Mouse (Mus musculus) common myeloid progenitor, adult 5-6 weeks (primary cell): ENCODE data around the gene Klhl3. TPM values are rescaled to one million over a fixed set of nuclear protein-coding genes. Genes with fewer than 3 reads are reported as not detected.
"Not testable (repeated sequence)": the region's sequence is repeated elsewhere in the genome, so short reads cannot be mapped to it uniquely, and the experiment has no call there.

ENCODE experiments used
- ATAC-seq: replicated peaks from 2 replicates; pipeline ENCODE4 v1.8.0; 2016; ENCODE audit warnings: low read depth, mild to moderate bottlenecking, moderate TSS enrichment, inconsistent platforms; ENCODE audit not compliant: poor library complexity, severe bottlenecking
- total RNA-seq: library from RNA; stranded (forward); fragments of 200-1000, 187-1606 nt; gene quantifications from 2 replicates; pipeline ENCODE4 v1.2.3, GENCODE M21; 2017

Klhl3 gene
- 1.9 TPM in 2 replicates for total RNA-seq

- peak; percentile 59 for ATAC-seq
Observed at GRCm38 (mm10) chr13:58113061-58113900, at the start of gene Klhl3. TSS of gene Klhl3 (minus strand) at chr13:58113592.

DNA sequence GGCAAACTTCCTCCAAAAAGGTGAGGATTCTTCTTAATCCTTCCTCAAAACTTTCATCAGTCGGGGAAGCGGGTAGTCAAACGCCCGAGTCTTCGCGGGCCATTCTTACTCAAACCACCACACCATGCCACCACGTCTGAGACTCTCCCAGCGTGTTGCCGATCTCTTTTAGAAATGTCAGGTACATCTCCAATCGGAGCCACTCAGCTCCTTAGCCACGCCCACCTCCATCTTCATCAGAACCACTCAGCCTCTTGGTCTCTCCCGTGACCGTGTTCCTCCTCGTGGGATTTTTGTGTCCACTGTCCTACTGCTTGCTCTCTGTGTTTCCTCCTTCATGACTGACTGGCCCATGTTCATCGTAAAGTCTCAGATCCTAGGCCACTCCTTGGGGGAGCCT is 47.4 kb upstream of the Klhl3 start:
- ATAC-seq, result no peak

DNA sequence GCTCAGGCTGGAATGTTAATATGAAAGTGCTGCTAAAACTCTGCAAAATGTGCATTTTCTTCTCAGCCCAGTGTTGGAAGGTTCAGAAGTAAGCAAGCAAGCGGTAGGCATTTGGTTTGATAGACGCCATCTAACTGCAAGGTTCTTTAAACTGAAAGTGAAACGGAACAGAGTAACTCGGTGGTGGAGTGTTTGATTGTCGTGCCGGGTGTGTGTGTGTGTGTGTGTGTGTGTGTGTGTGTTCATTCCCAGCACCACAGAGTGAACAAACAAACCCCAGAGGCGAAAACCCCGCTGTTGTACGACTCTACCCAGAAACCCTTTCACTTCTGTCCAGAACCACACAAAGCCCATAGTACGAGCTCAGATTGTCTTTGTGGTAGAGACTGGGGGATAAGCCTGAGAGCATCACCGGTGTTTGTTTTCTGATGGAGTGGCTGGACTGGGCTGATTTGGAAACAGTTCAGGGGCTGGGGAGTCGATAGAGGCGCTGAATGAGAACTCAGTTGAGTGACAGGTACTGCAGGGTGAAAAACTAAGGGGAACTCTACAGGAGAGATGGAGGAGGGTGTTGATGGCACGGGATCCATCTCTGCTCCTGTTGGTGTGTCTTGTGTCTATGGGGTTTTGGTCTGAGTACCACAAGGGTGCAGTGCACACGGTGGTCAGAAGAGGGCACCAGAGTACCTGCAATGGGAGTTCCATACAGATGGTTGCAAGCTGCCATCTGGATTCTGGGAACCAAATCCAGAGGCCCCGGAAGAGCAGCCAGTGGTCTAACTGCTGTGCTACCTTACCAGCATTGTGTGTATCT is 44.9 kb upstream of the Klhl3 start:
- peak; percentile 77 for ATAC-seq

DNA sequence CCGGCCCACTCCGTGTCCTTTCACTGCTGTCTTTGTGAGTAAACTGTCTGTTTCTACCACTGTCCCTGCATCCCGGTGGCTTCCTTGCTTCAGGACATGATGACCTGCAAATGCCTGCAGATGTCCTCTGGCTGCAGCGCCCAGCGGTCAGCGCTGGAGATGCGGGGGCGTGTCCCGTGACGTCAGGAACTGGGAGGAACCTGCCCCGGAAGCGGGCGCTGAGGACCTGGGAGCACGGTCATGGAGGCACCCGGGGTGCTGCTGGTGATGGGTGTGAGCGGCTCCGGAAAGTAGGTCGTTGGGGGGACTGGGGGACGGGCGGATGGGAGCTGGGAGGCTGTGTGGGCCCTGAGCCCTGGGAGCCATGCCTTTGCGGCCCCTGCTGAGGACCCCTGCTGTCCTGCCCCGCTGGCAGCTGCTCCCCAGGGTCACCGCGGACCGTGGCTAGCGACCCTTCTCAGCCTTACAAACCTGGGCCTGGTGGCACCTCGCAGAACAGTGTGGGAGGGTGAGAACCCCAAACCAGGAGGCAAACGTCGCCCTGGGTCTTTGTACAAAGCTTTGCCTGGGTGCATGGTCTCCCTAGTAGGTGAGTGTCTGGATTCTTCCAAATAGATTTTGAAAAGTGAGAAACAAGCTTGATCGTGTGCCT is 44.2 kb upstream of the Klhl3 start, which contains the start of gene Idnk:
Idnk (plus strand) TSS at position 203 of the 652 bp plus-strand sequence.
- peak; percentile 84 for ATAC-seq

GRCm38 (mm10) chr13:58157036-58157435 is 43.6 kb upstream of the Klhl3 start:
- no peak for ATAC-seq

DNA sequence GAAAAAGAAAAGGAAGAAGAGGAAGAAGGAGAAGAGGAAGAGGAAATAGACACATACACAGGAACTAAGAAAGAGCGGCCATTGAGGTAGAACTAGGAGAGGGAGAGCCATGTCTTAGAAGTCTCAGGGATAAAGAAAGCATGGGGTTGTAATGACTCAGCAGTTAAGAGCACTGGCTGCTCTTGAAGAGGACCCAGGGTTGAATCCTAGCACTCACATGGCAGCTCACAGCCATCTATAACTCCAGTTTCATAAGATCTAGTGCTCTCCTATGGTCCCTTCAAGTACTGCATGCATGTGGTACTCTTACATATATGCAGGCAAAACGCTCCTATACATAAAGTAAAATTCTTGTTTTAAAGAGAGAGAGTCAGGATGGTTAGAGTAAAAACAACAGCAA is 42.6 kb upstream of the Klhl3 start:
- ATAC-seq, result no peak

GRCm38 (mm10) chr13:58150442-58150841 is 37.0 kb upstream of the Klhl3 start:
- no peak for ATAC-seq

DNA sequence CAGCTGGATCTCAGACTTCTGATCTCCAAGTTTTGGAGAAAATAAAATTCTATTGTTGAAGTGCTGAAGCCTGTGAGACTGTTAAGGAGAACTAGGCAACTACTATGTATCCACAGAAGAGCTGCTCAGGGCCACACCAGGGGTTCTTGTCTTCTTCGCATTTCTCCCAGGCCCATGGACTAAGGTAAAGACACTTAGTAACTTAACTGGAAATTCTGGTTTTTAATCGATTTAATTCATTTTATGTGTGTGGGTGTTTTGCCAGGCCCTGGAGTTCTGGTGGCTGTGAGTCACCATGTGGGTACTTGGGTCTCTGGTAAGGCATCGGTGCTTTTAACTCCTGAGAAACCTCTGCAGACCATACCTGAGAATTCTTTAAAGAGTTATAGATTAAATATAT is 36.2 kb upstream of the Klhl3 start:
- no peak for ATAC-seq

GRCm38 (mm10) chr13:58149033-58149558 is 35.7 kb upstream of the Klhl3 start:
- peak; percentile 69 for ATAC-seq

DNA sequence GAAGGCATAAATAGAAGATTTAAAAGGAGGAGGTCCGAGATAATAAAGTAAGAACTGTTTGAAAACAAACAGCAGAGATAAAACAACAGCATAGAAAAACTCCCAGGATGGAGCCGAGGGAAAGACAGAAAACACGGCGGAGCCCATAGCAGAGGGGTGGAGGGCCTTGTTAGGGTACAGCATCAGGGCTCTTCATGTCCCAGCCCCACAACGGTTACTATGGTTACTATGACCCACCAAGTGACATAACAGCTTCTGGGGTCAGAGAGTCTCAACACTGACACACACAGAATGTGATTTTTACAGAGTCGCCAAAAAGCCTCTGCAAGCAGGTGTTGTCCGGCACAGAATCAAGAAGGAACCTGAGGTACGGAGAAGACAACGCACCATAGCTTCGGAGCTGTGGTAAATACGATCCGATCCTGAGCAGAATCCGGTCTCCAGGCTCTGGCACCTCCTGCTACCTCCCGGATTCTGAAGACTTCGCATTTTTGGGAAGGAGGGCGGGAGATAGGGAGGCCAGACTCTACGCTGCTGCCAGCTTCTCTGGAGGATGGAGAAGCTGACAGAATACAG is 35.0 kb upstream of the Klhl3 start:
- ATAC-seq, result peak; percentile 98

- no peak for ATAC-seq
Observed at GRCm38 (mm10) chr13:58147760-58148159, 34.4 kb upstream of the Klhl3 start.

DNA sequence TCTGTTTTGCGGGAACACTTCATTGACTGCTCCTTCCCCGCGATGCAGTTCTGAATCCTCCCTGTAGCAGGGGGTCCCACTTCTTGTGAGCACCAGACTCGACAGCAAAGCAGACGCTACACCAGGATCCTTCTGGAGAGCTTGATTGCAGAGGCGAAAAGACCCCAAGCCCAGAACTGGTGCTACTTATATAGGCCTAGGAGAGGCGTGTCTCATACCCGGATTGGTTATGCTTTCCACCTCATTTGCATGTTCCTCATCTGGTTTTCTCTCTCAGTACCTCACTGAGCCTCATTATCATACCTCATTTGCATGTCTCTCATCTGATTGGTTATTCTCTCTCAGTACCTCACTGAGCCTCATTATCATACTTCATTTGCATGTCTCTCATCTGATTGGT is 33.2 kb upstream of the Klhl3 start:
- ATAC-seq, result not testable (repeated sequence)

- no peak for ATAC-seq
Observed at GRCm38 (mm10) chr13:58131692-58132091, 18.3 kb upstream of the Klhl3 start.

DNA sequence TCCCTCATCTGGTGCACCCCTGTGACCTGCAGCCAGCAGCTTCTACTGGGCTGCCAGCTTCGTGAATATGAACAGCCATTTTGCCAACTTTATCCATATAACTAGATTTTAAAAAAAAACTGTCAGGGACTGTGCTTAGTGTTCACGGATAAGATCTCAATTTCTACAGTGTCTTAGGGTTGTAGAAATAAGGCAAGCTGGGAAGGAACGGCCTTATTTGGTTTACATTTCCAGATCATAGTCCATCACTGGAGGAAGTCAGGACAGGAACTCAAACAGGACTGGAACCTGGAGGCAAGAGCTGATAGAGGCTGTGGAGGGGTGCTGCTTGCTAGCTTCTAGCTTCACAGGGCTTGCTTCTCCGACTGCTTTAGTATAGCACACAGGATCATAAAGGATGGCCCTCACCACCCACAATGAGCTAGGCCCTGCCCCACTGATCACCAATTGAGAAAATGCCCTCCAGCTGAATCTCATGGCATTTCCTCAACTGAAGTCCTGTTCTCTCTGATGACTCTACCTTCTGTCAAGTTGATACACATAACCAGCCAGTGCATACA is 16.4 kb upstream of the Klhl3 start:
- no peak; the same call in 1 of the 2 replicates for ATAC-seq

GRCm38 (mm10) chr13:58128768-58129671 is 15.6 kb upstream of the Klhl3 start:
- ATAC-seq, result peak; percentile 79

DNA sequence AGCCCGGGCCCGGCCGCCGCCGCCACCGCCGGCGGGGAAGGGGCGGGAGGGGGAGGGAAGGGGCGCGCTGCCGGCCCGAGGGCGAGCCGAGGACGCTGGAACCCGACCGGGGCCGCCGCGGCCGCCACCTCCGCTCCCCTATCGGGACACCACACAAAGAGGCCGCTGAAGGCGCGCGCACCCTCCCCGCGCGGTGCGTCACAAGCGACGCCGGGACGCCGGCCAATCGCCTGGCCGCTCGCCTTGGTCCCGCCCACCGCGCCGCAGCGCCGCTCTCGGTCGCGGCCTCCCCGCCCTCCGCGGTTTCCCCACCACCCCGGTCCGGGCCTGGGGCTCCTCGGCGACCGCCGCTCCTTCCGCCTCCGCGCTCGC is 15.0 kb upstream of the Klhl3 start, which contains the start of gene Hnrnpa0:
Hnrnpa0 (minus strand) TSS at position 161 of the 372 bp plus-strand sequence.
- ATAC-seq, result peak; percentile 60

- no peak for ATAC-seq
Observed at GRCm38 (mm10) chr13:58127766-58128361, 14.5 kb upstream of the Klhl3 start.
